8 mouse cellular contexts compared by ENCODE assay signal in genomic region chr5:123109452-123110203, GRCm38 (mm10). TPM values are rescaled to one million over a fixed set of nuclear protein-coding genes. Genes with fewer than 3 reads are reported as not detected.
A peak's percentile ranks its signal among the peaks of the same experiment; 100 is the strongest.
DNase-seq lines count a peak whose midpoint lies in the region; ATAC-seq lines count a peak whose summit lies in the region.

No protein-coding gene starts in this region.

- peak; percentile 74; the same call in 1 of the 2 replicates for ATAC-seq in cerebellum, adult (ENCODE audit: insufficient number of reproducible peaks, low FRiP score, low TSS enrichment)
- peak; percentile 55; the same call in 1 of the 2 replicates for ATAC-seq in forebrain, embryonic 12.5 days (ENCODE audit: low FRiP score)

- H3K4me1 ChIP-seq in forebrain, embryonic 12.5 days = peaks cover 22% of the 10 kb centered on the region

- DNase-seq in cerebellum, adult 8-10 months = no peak
- peak; percentile 76 for DNase-seq in adrenal gland, postnatal 14 days
- peak; percentile 44 for DNase-seq in kidney, adult 9 months
- DNase-seq in mesoderm, embryonic 11.5 days (ENCODE audit: low read depth, low spot score) = peak; percentile 50
- DNase-seq in thymus, postnatal 0 days (ENCODE audit: low spot score) = no peak
- DNase-seq in T-cell, adult 2 months (ENCODE audit: low spot score) = no peak

- no peaks in the 10 kb centered on the region for H3K36me3 ChIP-seq in forebrain, embryonic 12.5 days (replicated peaks)

- peak overlapping the region; percentile 46; the same call in 1 of the 2 replicates for H3K27ac ChIP-seq in forebrain, embryonic 12.5 days

- peak overlapping the region; percentile 44 for H3K9ac ChIP-seq in forebrain, embryonic 12.5 days

- H3K9me3 ChIP-seq in forebrain, embryonic 12.5 days = no peaks in the 10 kb centered on the region

- H3K27me3 ChIP-seq in forebrain, embryonic 12.5 days = no peaks in the 10 kb centered on the region

- WGBS in forebrain, embryonic 12.5 days = 32% methylated on average over 13 of the region's 13 CpGs

- H3K4me2 ChIP-seq in forebrain, embryonic 12.5 days = peak overlapping the region; percentile 25

- H3K4me3 ChIP-seq in forebrain, embryonic 12.5 days (replicated peaks) = no peak overlapping the region; the same call in 1 of the 2 replicates

RNA-seq across cellular contexts. Expression of gene Rhof, which starts 22.9 kb away (rescaled TPM):
- total RNA-seq in adrenal gland, postnatal 14 days (2021) = 0.89 and 4.2 TPM in 2 replicates
- 1.9 and 2.8 TPM in 2 replicates for polyA plus RNA-seq in forebrain, embryonic 12.5 days (2016; fragmentation: Nextera tagmentation; extraction: Ambion mirVana)
- 10.4 and 11.1 TPM in 2 replicates for polyA plus RNA-seq in thymus, postnatal 0 days (2015; fragmentation: Nextera tagmentation; extraction: Ambion mirVana)

RNA-seq across cellular contexts. Expression of gene Setd1b, which starts 32.4 kb away (rescaled TPM):
- total RNA-seq in adrenal gland, postnatal 14 days (2021) = 25.5 and 29.7 TPM in 2 replicates
- 13.1 and 13.6 TPM in 2 replicates for polyA plus RNA-seq in forebrain, embryonic 12.5 days (2016; fragmentation: Nextera tagmentation; extraction: Ambion mirVana)
- 8.0 and 11.3 TPM in 2 replicates for polyA plus RNA-seq in thymus, postnatal 0 days (2015; fragmentation: Nextera tagmentation; extraction: Ambion mirVana)

RNA-seq across cellular contexts. Expression of gene Tmem120b, which starts 41.4 kb away (rescaled TPM):
- 17.7 and 19.2 TPM in 2 replicates for total RNA-seq in adrenal gland, postnatal 14 days (2021)
- 9.0 and 9.7 TPM in 2 replicates for polyA plus RNA-seq in forebrain, embryonic 12.5 days (2016; fragmentation: Nextera tagmentation; extraction: Ambion mirVana)
- polyA plus RNA-seq in thymus, postnatal 0 days (2015; fragmentation: Nextera tagmentation; extraction: Ambion mirVana) = 33.2 and 35.9 TPM in 2 replicates

RNA-seq across cellular contexts. Expression of gene Psmd9, which starts 59.6 kb away (rescaled TPM):
- total RNA-seq in adrenal gland, postnatal 14 days (2021) = 25.6 and 28.6 TPM in 2 replicates
- polyA plus RNA-seq in forebrain, embryonic 12.5 days (2016; fragmentation: Nextera tagmentation; extraction: Ambion mirVana) = 66.5 and 71.6 TPM in 2 replicates
- 77.6 and 94.1 TPM in 2 replicates for polyA plus RNA-seq in thymus, postnatal 0 days (2015; fragmentation: Nextera tagmentation; extraction: Ambion mirVana)

Comparison
In these comparisons a context has a peak if more than half of its experiments do, and no peak if none do; other contexts are left out.
1. DNase-seq: peak in adrenal gland, postnatal 14 days (single experiment), kidney, adult 9 months (single experiment) and mesoderm, embryonic 11.5 days (single experiment); none in cerebellum, adult 8-10 months (single experiment), thymus, postnatal 0 days (single experiment) and T-cell, adult 2 months (single experiment).